Mouse (Mus musculus): ENCODE results near the gene Gm11172.

DNA sequence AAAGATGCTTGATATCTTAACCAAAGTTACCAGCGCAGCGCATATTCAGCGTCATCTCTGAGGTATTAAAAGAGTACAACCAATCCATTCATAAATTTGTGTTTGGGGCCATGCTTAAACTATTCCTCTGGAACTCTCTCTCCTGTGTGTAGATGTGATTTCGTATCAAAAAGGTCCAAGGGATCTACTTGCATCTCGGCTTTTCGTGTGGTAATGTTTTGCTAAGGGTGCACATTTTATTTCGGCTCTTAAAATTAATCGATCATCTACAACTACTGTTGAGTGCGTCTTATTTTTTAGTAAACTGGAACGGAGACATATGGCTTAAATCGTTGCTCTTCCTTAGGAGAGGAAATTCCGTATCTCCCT, 21.8 kb downstream of the Gm11172 start:
- TF ChIP-seq HCFC1 (IDR thresholded peaks at IDR 0.05; ENCODE audit: low read depth, low read length) (no peak), POLR2A (IDR thresholded peaks at IDR 0.05; ENCODE audit: low read depth, low read length) (no peak), MAFK (IDR thresholded peaks at IDR 0.05; ENCODE audit: insufficient replicate concordance, low read length) (peak; percentile 77; the same call in 1 of the 2 replicates), NRF1 (IDR thresholded peaks at IDR 0.05; ENCODE audit: low read depth, low read length) (no peak), EP300 (IDR thresholded peaks at IDR 0.05; ENCODE audit: low read length) (peak; percentile 27; the same call in 1 of the 2 replicates), JUN (IDR thresholded peaks at IDR 0.05; ENCODE audit: insufficient read depth, low read depth, low read length) (no peak), GABPA (IDR thresholded peaks at IDR 0.05; ENCODE audit: insufficient replicate concordance, low read depth, low read length) (no peak), CTCF (conservative IDR thresholded peaks at IDR 0.05 in 1 of 2, IDR thresholded peaks at IDR 0.05 in 1 of 2; ENCODE audit: low read depth in 2 of 2, low read length in 2 of 2) (no peak), ETS1 (conservative IDR thresholded peaks at IDR 0.05; ENCODE audit: low read depth, low read length) (no peak), MAZ (IDR thresholded peaks at IDR 0.05; ENCODE audit: low read depth, low read length) (0 out of 2 replicates have a peak, but pooled peaks have one; percentile 59), USF1 (IDR thresholded peaks at IDR 0.05; ENCODE audit: low read depth, low read length) (no peak)

All from CH12.LX (cell line).